Mouse (Mus musculus): ENCODE measurements around the gene Spaca6. TPM values are rescaled to one million over a fixed set of nuclear protein-coding genes. Genes with fewer than 3 reads are reported as not detected.

Spaca6 gene
- 4.0 and 4.7 TPM in 2 replicates for polyA plus RNA-seq (2015; fragmentation: Nextera tagmentation; extraction: Ambion mirVana)

DNA sequence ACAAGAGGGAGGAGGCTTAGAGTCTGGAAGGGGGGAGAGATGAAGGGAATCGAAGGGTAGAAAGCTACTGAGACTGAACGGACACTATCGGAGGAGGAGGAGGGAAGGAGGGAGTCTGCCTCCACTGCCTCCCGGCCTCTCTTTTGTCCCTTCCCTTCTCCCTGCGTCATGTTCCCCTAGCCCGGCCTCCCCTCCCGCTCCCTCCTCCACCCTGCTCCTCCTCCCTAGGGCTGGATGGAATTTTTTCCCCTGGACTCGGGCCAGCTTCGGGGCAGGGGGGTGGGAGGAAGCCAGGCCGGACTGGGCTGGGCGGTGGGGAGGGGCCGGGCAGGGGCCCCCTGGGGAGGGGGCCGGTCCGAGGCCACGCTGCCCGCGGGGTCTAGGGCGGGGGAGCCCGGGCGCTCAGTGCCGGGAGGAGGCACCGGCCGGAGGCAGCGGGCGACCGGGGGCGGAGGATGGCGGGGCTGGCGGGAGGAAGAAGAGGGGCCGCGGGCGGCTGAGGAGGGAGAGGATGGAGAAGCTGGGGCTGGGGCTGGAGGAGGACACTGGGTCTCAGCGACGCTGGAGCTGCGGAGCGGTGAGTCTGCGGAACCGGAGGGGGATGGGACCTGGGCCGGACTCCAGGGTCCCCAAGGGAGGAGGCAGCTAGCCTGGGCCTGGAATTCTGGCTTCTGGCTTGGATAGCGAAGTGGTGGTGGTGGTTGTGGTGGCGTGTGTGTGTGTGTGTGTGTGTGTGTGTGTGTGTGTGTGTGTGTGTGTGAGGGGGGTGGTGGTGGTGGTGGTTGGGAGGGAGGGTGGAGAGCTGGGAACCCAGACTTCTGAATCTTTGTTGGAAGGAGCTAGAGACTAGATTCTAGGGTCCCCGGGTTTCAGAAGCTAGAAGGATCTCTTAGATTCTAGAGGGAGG lies at the start of gene Spaca6:
TSS of gene Spaca6 (plus strand) at position 408 of the 907 bp plus-strand sequence.
- peak within 1 kb of the TSS; percentile 61 for H3K4me3 ChIP-seq (ENCODE audit: low read depth, low read length)
- H3K9ac ChIP-seq (ENCODE audit: low read depth, low read length), result peak within 1 kb of the TSS; percentile 49
- peak within 1 kb of the TSS; percentile 50 for H3K4me2 ChIP-seq (ENCODE audit: low read depth, low read length)
- H3K9me3 ChIP-seq (replicated peaks; ENCODE audit: control insufficient read depth, low read length), result no peaks in the 10 kb centered on the region
- H3K27ac ChIP-seq (ENCODE audit: low read length), result peak within 1 kb of the TSS; percentile 78
- WGBS (ENCODE audit: insufficient replicate concordance), result under 1% methylated on average over 36 of the region's 42 CpGs
- no peaks in the 10 kb centered on the region for H3K36me3 ChIP-seq (ENCODE audit: control insufficient read depth, insufficient read depth)
- no peaks in the 10 kb centered on the region; the same call in 1 of the 2 replicates for H3K4me1 ChIP-seq (ENCODE audit: control insufficient read depth, low read depth, low read length)
- ATAC-seq (ENCODE audit: low read depth), result peak; percentile 82
- peaks cover 21% of the 10 kb centered on the region for H3K27me3 ChIP-seq (ENCODE audit: control insufficient read depth, insufficient read depth, low read depth, low read length)

DNA sequence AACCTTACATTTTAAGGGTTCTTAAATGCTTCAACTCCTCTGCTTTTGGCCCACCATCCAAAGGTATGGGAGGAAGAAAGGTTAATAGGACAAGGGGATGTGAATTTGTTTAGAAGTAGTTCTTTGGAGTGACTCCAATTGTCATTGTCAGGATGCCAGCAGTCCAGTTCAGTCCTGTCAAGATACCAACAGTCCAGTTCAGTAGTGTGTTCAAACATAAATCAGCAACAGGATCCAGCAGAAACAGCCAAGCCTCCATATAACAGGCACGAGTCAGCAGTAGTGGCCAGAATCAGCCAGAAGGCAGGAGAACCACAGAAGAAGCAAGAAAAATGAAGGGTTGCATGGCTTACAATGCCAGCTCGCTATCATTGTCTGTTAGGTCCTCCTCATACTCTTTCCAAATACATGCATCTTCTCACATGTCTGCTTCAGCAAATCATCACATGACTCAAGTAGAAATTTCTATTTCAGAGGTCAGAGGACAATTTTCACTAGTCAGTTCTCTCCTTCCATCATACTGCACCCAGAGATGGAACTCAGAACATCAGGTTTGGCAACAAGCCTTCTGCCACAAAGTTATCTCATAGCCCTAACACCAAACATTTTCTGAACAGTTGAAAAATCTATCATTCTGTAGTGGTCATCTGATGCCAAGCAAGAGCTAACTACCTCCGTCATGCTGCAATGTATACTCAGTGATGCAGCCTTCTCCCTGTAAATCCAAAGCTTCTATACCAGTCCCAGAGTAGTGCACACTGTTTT lies 35.9 kb upstream of the Spaca6 start:
- Histone ChIP-seq H3K27me3 (ENCODE audit: control insufficient read depth, insufficient read depth, low read depth, low read length) (no peaks in the 10 kb centered on the region), H3K9ac (ENCODE audit: low read depth, low read length) (no peak overlapping the region), H3K4me3 (ENCODE audit: low read depth, low read length) (no peak overlapping the region), H3K4me1 (ENCODE audit: control insufficient read depth, low read depth, low read length) (no peaks in the 10 kb centered on the region), H3K9me3 (replicated peaks; ENCODE audit: control insufficient read depth, low read length) (no peaks in the 10 kb centered on the region), H3K4me2 (ENCODE audit: low read depth, low read length) (no peak overlapping the region), H3K36me3 (ENCODE audit: control insufficient read depth, insufficient read depth) (no peaks in the 10 kb centered on the region), H3K27ac (ENCODE audit: low read length) (no peak overlapping the region)
- 56% methylated on average over 3 of the region's 3 CpGs for WGBS (ENCODE audit: insufficient replicate concordance)
- ATAC-seq (ENCODE audit: low read depth), result no peak

DNA sequence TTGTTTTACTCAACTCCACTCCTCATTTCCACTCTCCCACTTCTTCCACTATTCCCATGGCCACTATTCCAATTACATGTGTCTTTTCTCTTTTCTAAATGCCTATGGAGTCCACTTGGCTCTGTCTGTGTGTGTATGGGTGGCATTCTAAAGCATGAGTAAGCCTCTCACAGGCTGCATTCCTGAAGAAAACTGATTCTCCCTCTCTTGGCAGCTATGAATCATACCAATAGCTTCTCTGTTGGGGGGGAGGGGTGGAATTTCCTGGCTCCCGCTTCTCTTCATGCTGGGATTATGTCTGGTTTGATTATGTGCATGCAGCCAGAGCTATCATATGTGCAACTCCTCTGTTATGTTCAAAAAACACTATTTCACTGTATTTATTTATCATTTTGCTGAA lies 34.4 kb upstream of the Spaca6 start:
- H3K4me2 ChIP-seq (ENCODE audit: low read depth, low read length), result no peak overlapping the region
- no peaks in the 10 kb centered on the region for H3K36me3 ChIP-seq (ENCODE audit: control insufficient read depth, insufficient read depth)
- H3K9me3 ChIP-seq (replicated peaks; ENCODE audit: control insufficient read depth, low read length), result no peaks in the 10 kb centered on the region
- no peaks in the 10 kb centered on the region for H3K27me3 ChIP-seq (ENCODE audit: control insufficient read depth, insufficient read depth, low read depth, low read length)
- no peak for ATAC-seq (ENCODE audit: low read depth)
- 39% methylated on average over 1 of the region's 1 CpGs for WGBS (ENCODE audit: insufficient replicate concordance)
- no peak overlapping the region for H3K9ac ChIP-seq (ENCODE audit: low read depth, low read length)
- no peak overlapping the region for H3K4me3 ChIP-seq (ENCODE audit: low read depth, low read length)
- no peaks in the 10 kb centered on the region for H3K4me1 ChIP-seq (ENCODE audit: control insufficient read depth, low read depth, low read length)
- no peak overlapping the region for H3K27ac ChIP-seq (ENCODE audit: low read length)

- WGBS (ENCODE audit: insufficient replicate concordance), result 36% methylated on average over 2 of the region's 2 CpGs
- no peak overlapping the region for H3K27ac ChIP-seq (ENCODE audit: low read length)
- H3K4me1 ChIP-seq (ENCODE audit: control insufficient read depth, low read depth, low read length), result no peaks in the 10 kb centered on the region
These were observed 31.4 kb upstream of the Spaca6 start for GRCm38 (mm10) chr17:17795527-17795926.

DNA sequence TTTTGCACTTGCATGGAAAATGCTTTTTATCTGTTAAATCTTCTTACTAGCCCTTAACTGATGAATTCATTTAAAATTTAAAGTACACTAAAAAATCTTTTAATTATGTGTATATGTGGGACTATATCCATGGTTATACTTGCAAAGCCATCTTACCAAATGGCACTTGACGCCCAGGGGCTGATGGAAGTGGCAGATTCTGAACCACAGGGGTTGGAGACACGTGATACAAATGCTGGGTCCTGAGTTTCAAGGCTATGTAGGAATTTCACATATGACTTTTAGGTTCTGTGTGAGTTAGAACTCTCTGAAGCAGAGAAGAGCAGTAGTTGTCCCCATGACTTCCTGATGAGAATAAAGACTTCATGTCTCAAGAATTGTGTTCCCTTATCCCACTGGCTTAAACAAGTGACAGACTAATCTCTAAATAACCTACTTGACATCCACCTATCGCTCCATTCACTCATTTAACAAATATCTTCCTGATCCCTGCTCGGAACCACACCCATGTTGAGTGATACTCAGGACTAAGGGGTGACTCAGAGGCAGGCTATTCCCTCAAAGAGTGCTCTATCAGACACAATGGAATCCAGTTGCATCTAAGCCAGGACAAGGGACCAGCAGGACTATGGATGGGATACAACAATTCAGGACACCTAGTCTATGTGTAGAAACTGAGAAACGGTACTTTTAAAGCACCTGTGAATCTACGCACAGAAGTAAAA lies 3.2 kb upstream of the Spaca6 start:
- no peak for ATAC-seq (ENCODE audit: low read depth)
- no peaks in the 10 kb centered on the region; the same call in 1 of the 2 replicates for H3K4me1 ChIP-seq (ENCODE audit: control insufficient read depth, low read depth, low read length)
- no peak overlapping the region for H3K27ac ChIP-seq (ENCODE audit: low read length)
- H3K4me3 ChIP-seq (ENCODE audit: low read depth, low read length), result no peak overlapping the region
- H3K27me3 ChIP-seq (ENCODE audit: control insufficient read depth, insufficient read depth, low read depth, low read length), result peaks cover 21% of the 10 kb centered on the region
- H3K4me2 ChIP-seq (ENCODE audit: low read depth, low read length), result no peak overlapping the region
- no peaks in the 10 kb centered on the region for H3K9me3 ChIP-seq (replicated peaks; ENCODE audit: control insufficient read depth, low read length)
- H3K9ac ChIP-seq (ENCODE audit: low read depth, low read length), result no peak overlapping the region
- no peaks in the 10 kb centered on the region for H3K36me3 ChIP-seq (ENCODE audit: control insufficient read depth, insufficient read depth)
- WGBS (ENCODE audit: insufficient replicate concordance), result 49% methylated on average over 6 of the region's 6 CpGs

More at GRCm38 (mm10) chr17:17795527-17795926, 31.4 kb upstream of the Spaca6 start:
- ATAC-seq (ENCODE audit: low read depth), result no peak
- no peak overlapping the region for H3K4me2 ChIP-seq (ENCODE audit: low read depth, low read length)
- no peaks in the 10 kb centered on the region for H3K9me3 ChIP-seq (replicated peaks; ENCODE audit: control insufficient read depth, low read length)
- H3K9ac ChIP-seq (ENCODE audit: low read depth, low read length), result no peak overlapping the region
- H3K36me3 ChIP-seq (ENCODE audit: control insufficient read depth, insufficient read depth), result no peaks in the 10 kb centered on the region
- H3K27me3 ChIP-seq (ENCODE audit: control insufficient read depth, insufficient read depth, low read depth, low read length), result no peaks in the 10 kb centered on the region
- H3K4me3 ChIP-seq (ENCODE audit: low read depth, low read length), result no peak overlapping the region

GRCm38 (mm10) chr17:17825921-17826591 lies 902 bp upstream of the Spaca6 start:
- Histone ChIP-seq H3K4me3 (ENCODE audit: low read depth, low read length) (peak overlapping the region; percentile 61), H3K36me3 (ENCODE audit: control insufficient read depth, insufficient read depth) (no peaks in the 10 kb centered on the region), H3K4me1 (ENCODE audit: control insufficient read depth, low read depth, low read length) (no peaks in the 10 kb centered on the region; the same call in 1 of the 2 replicates), H3K4me2 (ENCODE audit: low read depth, low read length) (peak overlapping the region; percentile 29), H3K27me3 (ENCODE audit: control insufficient read depth, insufficient read depth, low read depth, low read length) (peaks cover 21% of the 10 kb centered on the region), H3K9me3 (replicated peaks; ENCODE audit: control insufficient read depth, low read length) (no peaks in the 10 kb centered on the region), H3K27ac (ENCODE audit: low read length) (peak overlapping the region; percentile 0; the same call in 1 of the 2 replicates), H3K9ac (ENCODE audit: low read depth, low read length) (no peak overlapping the region)
- 0 out of 2 replicates have a peak, but pooled peaks have one; percentile 6 for ATAC-seq (ENCODE audit: low read depth)
- WGBS (ENCODE audit: insufficient replicate concordance), result 2% methylated on average over 21 of the region's 22 CpGs

GRCm38 (mm10) chr17:17827658-17828190 lies 766 bp downstream of the Spaca6 start:
- H3K27me3 ChIP-seq (ENCODE audit: control insufficient read depth, insufficient read depth, low read depth, low read length), result peaks cover 21% of the 10 kb centered on the region
- no peaks in the 10 kb centered on the region for H3K9me3 ChIP-seq (replicated peaks; ENCODE audit: control insufficient read depth, low read length)
- H3K36me3 ChIP-seq (ENCODE audit: control insufficient read depth, insufficient read depth), result no peaks in the 10 kb centered on the region
- peak; percentile 73 for ATAC-seq (ENCODE audit: low read depth)
- H3K4me3 ChIP-seq (ENCODE audit: low read depth, low read length), result peak overlapping the region; percentile 61
- H3K27ac ChIP-seq (ENCODE audit: low read length), result peak overlapping the region; percentile 78
- no peaks in the 10 kb centered on the region; the same call in 1 of the 2 replicates for H3K4me1 ChIP-seq (ENCODE audit: control insufficient read depth, low read depth, low read length)
- peak overlapping the region; percentile 50 for H3K4me2 ChIP-seq (ENCODE audit: low read depth, low read length)
- under 1% methylated on average over 12 of the region's 13 CpGs for WGBS (ENCODE audit: insufficient replicate concordance)
- H3K9ac ChIP-seq (ENCODE audit: low read depth, low read length), result peak overlapping the region; percentile 33
